Mouse (Mus musculus) adrenal gland, postnatal 4 days (tissue): ENCODE measurements around the gene Sds. TPM values are rescaled to one million over a fixed set of nuclear protein-coding genes. Genes with fewer than 3 reads are reported as not detected.
A peak's percentile ranks its signal among the peaks of the same experiment; 100 is the strongest.

Source experiments
- DNase-seq, 2 experiments: peaks; one replicate each; pipeline ENCODE4 v3.0.0; 2021 to 2022; ENCODE audit warnings: low spot score in 2 of 2, mixed read lengths in 2 of 2
- total RNA-seq, 2 experiments: library from RNA; stranded (reverse); gene quantifications; 2 replicates each; pipeline ENCODE4 v1.2.3; 2021

Sds gene
- total RNA-seq, 2 experiments from 2014 or later: 1.8 TPM; not detected in 1

- no peak for DNase-seq
Observed at GRCm38 (mm10) chr5:120439887-120440670, 36.2 kb upstream of the Sds start.

GRCm38 (mm10) chr5:120440733-120441132, 35.6 kb upstream of the Sds start:
- peak; percentile 80 to 81 for DNase-seq

- DNase-seq: no peak
Observed at GRCm38 (mm10) chr5:120447305-120447704, 29.0 kb upstream of the Sds start.

GRCm38 (mm10) chr5:120454756-120455337, 21.5 kb upstream of the Sds start:
- no peak for DNase-seq

GRCm38 (mm10) chr5:120456253-120456652, 20.1 kb upstream of the Sds start:
- DNase-seq: no peak

- no peak for DNase-seq
Observed at GRCm38 (mm10) chr5:120456841-120457554, 19.3 kb upstream of the Sds start.

- peak; percentile 40 to 53 for DNase-seq
Observed at GRCm38 (mm10) chr5:120457628-120458027, 18.7 kb upstream of the Sds start.

GRCm38 (mm10) chr5:120459133-120459532, 17.2 kb upstream of the Sds start:
- no peak for DNase-seq

- DNase-seq: no peak
Observed at GRCm38 (mm10) chr5:120461902-120462301, 14.4 kb upstream of the Sds start.

GRCm38 (mm10) chr5:120464321-120464720, 12.0 kb upstream of the Sds start:
- DNase-seq: no peak

- DNase-seq: no peak
Observed at GRCm38 (mm10) chr5:120465062-120465461, 11.3 kb upstream of the Sds start.

- no peak for DNase-seq
Observed at GRCm38 (mm10) chr5:120465860-120466259, 10.5 kb upstream of the Sds start.

GRCm38 (mm10) chr5:120467026-120467425, 9.3 kb upstream of the Sds start:
- DNase-seq: no peak

- DNase-seq: no peak
Observed at GRCm38 (mm10) chr5:120468336-120468735, 8.0 kb upstream of the Sds start.

GRCm38 (mm10) chr5:120468830-120469229, 7.5 kb upstream of the Sds start:
- DNase-seq: no peak

GRCm38 (mm10) chr5:120471538-120471937, 4.8 kb upstream of the Sds start:
- DNase-seq: no peak

- DNase-seq: no peak
Observed at GRCm38 (mm10) chr5:120472770-120473169, 3.6 kb upstream of the Sds start, which contains the start of gene Sdsl. TSS of gene Sdsl (minus strand) at chr5:120472810.

GRCm38 (mm10) chr5:120473361-120473760, 3.0 kb upstream of the Sds start:
- DNase-seq: no peak

- no peak for DNase-seq
Observed at GRCm38 (mm10) chr5:120475861-120476260, 465 bp upstream of the Sds start.

GRCm38 (mm10) chr5:120477993-120478392, 1.7 kb downstream of the Sds start:
- DNase-seq: no peak

GRCm38 (mm10) chr5:120479538-120479937, 3.2 kb downstream of the Sds start:
- DNase-seq: no peak

GRCm38 (mm10) chr5:120481205-120481604, 4.9 kb downstream of the Sds start:
- no peak for DNase-seq
